Mouse (Mus musculus) olfactory bulb, adult 2 months (tissue): ENCODE measurements around the gene Khnyn. TPM values are rescaled to one million over a fixed set of nuclear protein-coding genes. Genes with fewer than 3 reads are reported as not detected.
A peak's percentile ranks its signal among the peaks of the same experiment; 100 is the strongest.

Source experiments
- H3K27ac ChIP-seq: fragments of 200-500 bp; 2 replicates; pipeline ENCODE4 v1.5.1; 2012; ENCODE audit warnings: low read depth, low read length; ENCODE audit not compliant: insufficient read depth
- H3K4me1 ChIP-seq: fragments of 200-500 bp; 2 replicates; pipeline ENCODE4 v1.6.1; 2012; ENCODE audit warnings: low read length; ENCODE audit not compliant: control insufficient read depth, insufficient read depth
- H3K4me3 ChIP-seq: fragments of 200-500 bp; 2 replicates; pipeline ENCODE4 v1.5.1; 2012; ENCODE audit warnings: mild to moderate bottlenecking, low read depth, low read length, moderate library complexity; ENCODE audit not compliant: insufficient read depth
- CTCF ChIP-seq: fragments of 200-500 bp; IDR thresholded peaks from 2 replicates; pipeline ENCODE4 v1.5.1; 2012; ENCODE audit warnings: low read depth, mild to moderate bottlenecking, low read length, moderate library complexity; ENCODE audit not compliant: insufficient read depth
- POLR2A ChIP-seq: fragments of 200-500 bp; IDR thresholded peaks from 2 replicates; pipeline ENCODE4 v1.6.1; 2012; ENCODE audit warnings: mild to moderate bottlenecking, low read depth, low read length, moderate library complexity; ENCODE audit not compliant: insufficient read depth
- WGBS: fragments of 180-500 bp; shearing (Covaris S2); methylation state at CpG from one replicate; pipeline ENCODE4 v1.1.7; 2018; 5-methylcytosine and 5-hydroxymethylcytosine counted together
- polyA plus RNA-seq: library from polyadenylated mRNA; stranded (reverse); fragments of >200 nt; gene quantifications from 2 replicates; pipeline ENCODE4 v1.2.4, GENCODE M21; 2012; ENCODE audit warnings: low replicate concordance; ENCODE audit not compliant: missing spikeins, insufficient read depth, insufficient read length

Gene Khnyn
- not detected in 2 replicates for polyA plus RNA-seq

DNA sequence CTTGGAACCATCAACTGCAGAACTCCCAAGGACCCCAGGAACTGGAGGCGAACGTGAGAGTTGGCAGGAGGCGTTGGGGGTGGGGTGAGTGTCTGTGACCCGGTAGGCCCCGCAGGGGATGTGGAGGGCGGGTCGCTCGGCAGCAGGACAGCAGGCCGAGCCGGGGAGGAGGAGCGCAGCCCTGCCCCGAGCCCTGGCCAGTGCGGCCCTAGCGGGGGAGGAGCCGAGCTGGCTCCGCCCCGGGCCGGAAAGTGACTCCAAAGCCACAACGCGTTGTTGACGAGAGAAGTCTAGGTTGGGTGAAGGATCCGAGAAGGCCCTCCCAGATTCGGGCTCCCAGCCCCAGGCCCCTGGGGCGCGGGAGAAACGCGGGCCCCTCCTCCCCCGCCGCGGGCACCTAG, at the start of gene Khnyn:
Gene Khnyn, plus strand, starts transcription at position 235 of the 401 bp plus-strand sequence.
- TF ChIP-seq POLR2A (peak; percentile 24; the same call in 1 of the 2 replicates), CTCF (no peak)
- Histone ChIP-seq H3K27ac (no peak within 1 kb of the TSS), H3K4me3 (peak within 1 kb of the TSS; percentile 62), H3K4me1 (peaks cover 24% of the 10 kb centered on the region)
- WGBS: under 1% methylated on average over 30 of the region's 30 CpGs

DNA sequence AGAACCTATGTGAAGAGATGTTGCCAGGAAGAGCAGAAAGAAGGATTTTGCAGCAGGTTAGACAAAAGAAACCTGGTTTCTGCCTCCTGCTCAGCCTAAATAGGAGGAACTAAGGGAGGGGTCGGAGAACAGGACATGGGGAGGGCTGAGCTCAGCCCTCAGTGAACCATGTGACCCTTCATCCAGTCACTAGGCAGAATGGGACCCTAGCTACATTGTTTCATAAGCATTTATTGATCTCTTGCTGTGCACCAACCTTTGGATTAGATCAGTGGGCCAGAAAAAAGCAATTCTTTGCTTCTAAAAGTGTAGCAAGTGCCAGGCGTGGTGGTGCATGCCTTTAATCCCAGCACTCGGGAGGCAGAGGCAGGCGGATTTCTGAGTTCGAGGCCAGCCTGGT, 46.4 kb upstream of the Khnyn start:
- Histone ChIP-seq H3K4me1 (no peaks in the 10 kb centered on the region), H3K27ac (no peak overlapping the region), H3K4me3 (no peak overlapping the region)
- 90% methylated on average over 5 of the region's 5 CpGs for WGBS
- TF ChIP-seq POLR2A (no peak), CTCF (no peak)

DNA sequence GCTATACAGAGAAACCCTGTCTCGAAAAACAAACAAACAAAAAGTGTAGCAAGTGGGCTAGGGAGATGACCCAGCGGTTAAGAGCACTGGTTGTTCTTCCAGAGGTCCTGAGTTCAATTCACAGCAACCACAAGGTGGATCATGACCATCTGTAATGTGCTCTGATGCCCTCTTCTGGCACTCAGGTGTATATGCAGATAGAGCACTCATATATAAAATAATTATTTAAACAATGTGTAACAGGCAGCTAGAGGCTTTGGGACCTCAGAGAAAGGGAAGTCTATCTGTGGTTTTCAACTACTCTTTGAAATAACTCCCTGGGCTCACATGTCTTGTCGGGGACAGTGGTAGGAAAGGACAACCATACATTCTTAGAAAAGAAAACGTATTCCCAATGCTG, 46.0 kb upstream of the Khnyn start:
- Histone ChIP-seq H3K27ac (no peak overlapping the region), H3K4me3 (no peak overlapping the region), H3K4me1 (no peaks in the 10 kb centered on the region)
- TF ChIP-seq POLR2A (no peak), CTCF (no peak)
- WGBS: 92% methylated on average over 4 of the region's 4 CpGs

DNA sequence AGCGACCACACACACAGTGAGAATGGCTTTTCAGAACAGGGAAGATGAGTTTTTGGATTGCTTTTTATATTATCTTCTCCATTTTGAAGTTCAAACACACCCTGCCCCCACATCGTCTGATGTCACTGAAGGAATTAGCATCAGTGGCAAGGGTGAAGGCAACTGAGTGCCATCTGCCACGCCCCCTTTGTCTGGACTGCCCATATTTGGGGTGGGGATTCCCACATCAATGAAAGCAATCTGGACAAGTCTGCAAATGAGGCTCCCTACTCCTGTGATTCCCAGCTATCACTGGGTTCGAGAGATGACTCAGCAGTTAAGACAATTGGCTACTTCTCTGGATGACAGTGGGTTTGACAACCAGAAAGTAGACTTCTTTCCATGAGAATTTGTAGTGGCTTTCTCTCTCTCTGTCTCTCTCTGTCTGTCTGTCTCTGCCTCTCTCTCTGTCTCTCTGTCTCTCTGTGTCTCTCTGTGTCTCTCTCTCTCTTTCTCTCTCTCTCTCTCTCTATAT, 43.8 kb upstream of the Khnyn start:
- WGBS: 68% methylated on average over 4 of the region's 4 CpGs
- no peak for TF ChIP-seq CTCF
- TF ChIP-seq POLR2A: no peak
- Histone ChIP-seq H3K4me1 (no peaks in the 10 kb centered on the region), H3K4me3 (no peak overlapping the region), H3K27ac (no peak overlapping the region)

- Histone ChIP-seq H3K4me3 (no peak overlapping the region), H3K4me1 (no peaks in the 10 kb centered on the region), H3K27ac (no peak overlapping the region)
- WGBS: 78% methylated on average over 4 of the region's 4 CpGs
- no peak for TF ChIP-seq POLR2A
- TF ChIP-seq CTCF: no peak
Measured at GRCm38 (mm10) chr14:55842794-55843193, 42.0 kb upstream of the Khnyn start.

DNA sequence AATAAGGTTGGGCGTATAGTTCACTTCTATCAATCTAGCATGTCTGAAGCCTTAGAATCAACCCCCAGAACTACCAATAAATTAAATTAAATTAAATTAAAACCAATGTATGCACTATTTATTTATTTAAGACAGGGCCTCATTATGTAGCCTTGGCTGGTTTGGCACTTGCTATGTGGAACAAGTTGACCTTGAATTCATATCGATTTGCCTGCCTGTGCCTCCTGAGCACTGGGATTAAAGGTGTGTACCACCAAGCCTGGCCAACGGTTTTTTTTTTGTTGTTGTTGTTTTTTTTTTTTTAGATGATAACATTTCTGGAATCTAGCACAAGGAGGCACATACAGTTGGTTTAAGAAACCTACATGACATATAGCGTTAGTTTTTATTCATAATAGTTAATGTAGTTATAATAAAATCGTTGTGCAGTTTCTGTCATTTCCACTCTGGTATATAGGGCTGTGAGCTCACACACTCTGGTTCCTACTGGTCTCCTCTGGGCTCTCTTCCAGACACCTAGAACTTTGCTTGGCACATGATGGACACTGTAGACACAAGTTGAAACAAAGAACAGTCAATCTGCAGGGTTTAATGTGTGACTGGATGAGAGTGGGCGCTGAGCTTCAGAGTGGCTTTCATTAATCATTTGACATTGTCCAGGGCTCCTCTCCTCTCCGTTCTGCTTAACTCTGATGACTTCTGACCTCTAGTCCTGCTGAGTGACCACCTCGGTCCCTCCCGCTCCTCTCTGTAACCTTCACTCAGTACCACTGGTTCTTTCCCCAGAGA, 39.0 kb upstream of the Khnyn start:
- Histone ChIP-seq H3K4me3 (no peak overlapping the region), H3K4me1 (no peaks in the 10 kb centered on the region), H3K27ac (no peak overlapping the region)
- 81% methylated on average over 9 of the region's 9 CpGs for WGBS
- TF ChIP-seq POLR2A: no peak
- TF ChIP-seq CTCF: no peak

- TF ChIP-seq POLR2A: no peak
- peaks cover 8% of the 10 kb centered on the region for H3K4me1 ChIP-seq
- WGBS: 82% methylated on average over 6 of the region's 6 CpGs
- no peak overlapping the region for H3K27ac ChIP-seq
- no peak overlapping the region for H3K4me3 ChIP-seq
Measured at GRCm38 (mm10) chr14:55850885-55851284, 33.9 kb upstream of the Khnyn start.

- H3K4me3 ChIP-seq: no peak overlapping the region
- H3K27ac ChIP-seq: peak overlapping the region; percentile 17; the same call in 1 of the 2 replicates
- 36% methylated on average over 11 of the region's 11 CpGs for WGBS
- no peak for TF ChIP-seq POLR2A
- TF ChIP-seq CTCF: no peak
- peaks cover 14% of the 10 kb centered on the region for H3K4me1 ChIP-seq
Measured at GRCm38 (mm10) chr14:55852646-55853551, 31.8 kb upstream of the Khnyn start.
